Mouse (Mus musculus) intestine, embryonic 14.5 days (tissue): ENCODE measurements around the gene Zbtb20. TPM values are rescaled to one million over a fixed set of nuclear protein-coding genes. Genes with fewer than 3 reads are reported as not detected.
A peak's percentile ranks its signal among the peaks of the same experiment; 100 is the strongest.

Source experiments
- ATAC-seq: fragments of 200-750 bp; cut with Nextera tagmentation; replicated peaks from 2 replicates; pipeline ENCODE4 v1.8.0; 2017; ENCODE audit warnings: low read depth, moderate number of reproducible peaks, moderate TSS enrichment, moderate library complexity; ENCODE audit not compliant: low FRiP score, low TSS enrichment
- DNase-seq: peaks from one replicate; pipeline ENCODE4 v3.0.0-alpha.2; 2018; ENCODE audit warnings: low spot score
- H3K27ac ChIP-seq: fragments of 300-500 bp; sonication (generic); 2 replicates; pipeline ENCODE4 v1.5.1; 2014; ENCODE audit warnings: low read depth, mild to moderate bottlenecking, control low read depth
- H3K27me3 ChIP-seq: fragments of 300-500 bp; sonication (generic); replicated peaks from 2 replicates; pipeline ENCODE4 v1.6.1; 2014; ENCODE audit warnings: low read length, control low read depth; ENCODE audit not compliant: control insufficient read depth, insufficient read depth
- H3K36me3 ChIP-seq: fragments of 300-500 bp; sonication (generic); 2 replicates; pipeline ENCODE4 v1.6.1; 2014; ENCODE audit warnings: low read length, control low read depth; ENCODE audit not compliant: control insufficient read depth, insufficient read depth
- H3K4me1 ChIP-seq: fragments of 300-500 bp; sonication (generic); replicated peaks from 2 replicates; pipeline ENCODE4 v1.6.1; 2014; ENCODE audit warnings: low read length, control low read depth, mixed read lengths; ENCODE audit not compliant: control insufficient read depth, insufficient read depth
- H3K4me2 ChIP-seq: fragments of 300-500 bp; sonication (generic); 2 replicates; pipeline ENCODE4 v1.6.1; 2014; ENCODE audit warnings: low read length
- H3K4me3 ChIP-seq: fragments of 300-500 bp; sonication (generic); 2 replicates; pipeline ENCODE4 v1.5.1; 2014; ENCODE audit warnings: low read depth, low read length, control low read depth, mixed read lengths
- H3K9ac ChIP-seq: fragments of 300-500 bp; sonication (generic); 2 replicates; pipeline ENCODE4 v1.6.1; 2014; ENCODE audit warnings: mild to moderate bottlenecking, low read length
- H3K9me3 ChIP-seq: fragments of 300-500 bp; sonication (generic); 2 replicates; pipeline ENCODE4 v1.6.1; 2016; ENCODE audit warnings: low read length, control low read depth; ENCODE audit not compliant: control insufficient read depth
- WGBS: fragments of 180-500 bp; shearing (Covaris S2); extraction: QIAGEN DNeasy Blood & Tissue Kit; methylation state at CpG from one replicate; pipeline ENCODE4 v1.1.7; 2014; 5-methylcytosine and 5-hydroxymethylcytosine counted together
- polyA plus RNA-seq: library from polyadenylated mRNA; unstranded; fragments of >200 nt; fragmentation: Nextera tagmentation; extraction: Ambion mirVana; gene quantifications from 2 replicates; pipeline ENCODE4 v1.2.1, GENCODE M21; 2014

The Zbtb20 gene
- polyA plus RNA-seq, 1 experiment from 2014 or later: 27.3 TPM

- 63% methylated on average over 5 of the region's 5 CpGs for WGBS
- Histone ChIP-seq H3K27ac (no peak overlapping the region), H3K4me3 (no peak overlapping the region), H3K4me1 (peaks cover 11% of the 10 kb centered on the region; the same call in 1 of the 2 replicates), H3K27me3 (no peaks in the 10 kb centered on the region), H3K9ac (no peak overlapping the region), H3K4me2 (no peak overlapping the region), H3K36me3 (no peaks in the 10 kb centered on the region), H3K9me3 (no peaks in the 10 kb centered on the region)
- no peak for ATAC-seq
- DNase-seq: no peak
Observed at GRCm38 (mm10) chr16:43297953-43298596, 422.4 kb downstream of the Zbtb20 start.

GRCm38 (mm10) chr16:43300420-43300819 is 424.7 kb downstream of the Zbtb20 start:
- DNase-seq: no peak
- Histone ChIP-seq H3K36me3 (no peaks in the 10 kb centered on the region), H3K9ac (no peak overlapping the region), H3K4me1 (peaks cover 16% of the 10 kb centered on the region; the same call in 1 of the 2 replicates), H3K27ac (no peak overlapping the region), H3K4me3 (no peak overlapping the region), H3K27me3 (no peaks in the 10 kb centered on the region), H3K4me2 (no peak overlapping the region), H3K9me3 (no peaks in the 10 kb centered on the region)
- 73% methylated on average over 3 of the region's 3 CpGs for WGBS
- ATAC-seq: no peak

- H3K27ac ChIP-seq: no peak overlapping the region
- no peak overlapping the region for H3K4me3 ChIP-seq
- no peak for ATAC-seq
- no peaks in the 10 kb centered on the region for H3K9me3 ChIP-seq
- H3K9ac ChIP-seq: no peak overlapping the region
- H3K4me1 ChIP-seq: peaks cover 16% of the 10 kb centered on the region; the same call in 1 of the 2 replicates
- no peak overlapping the region for H3K4me2 ChIP-seq
- WGBS: 84% methylated on average over 2 of the region's 2 CpGs
- DNase-seq: no peak
- no peaks in the 10 kb centered on the region for H3K36me3 ChIP-seq
- H3K27me3 ChIP-seq: no peaks in the 10 kb centered on the region
Observed at GRCm38 (mm10) chr16:43302171-43302570, 426.5 kb downstream of the Zbtb20 start.

GRCm38 (mm10) chr16:43303245-43304197 is 427.8 kb downstream of the Zbtb20 start:
- Histone ChIP-seq H3K9me3 (no peaks in the 10 kb centered on the region), H3K27ac (no peak overlapping the region)
- WGBS: 44% methylated on average over 9 of the region's 9 CpGs

GRCm38 (mm10) chr16:43309968-43310431 is 434.3 kb downstream of the Zbtb20 start:
- Histone ChIP-seq H3K27me3 (no peaks in the 10 kb centered on the region), H3K36me3 (no peaks in the 10 kb centered on the region), H3K4me1 (no peaks in the 10 kb centered on the region), H3K9ac (no peak overlapping the region), H3K4me2 (no peak overlapping the region), H3K27ac (no peak overlapping the region), H3K4me3 (no peak overlapping the region), H3K9me3 (no peaks in the 10 kb centered on the region)
- 35% methylated on average over 4 of the region's 4 CpGs for WGBS
- DNase-seq (no peak), ATAC-seq (no peak)

More at GRCm38 (mm10) chr16:43303245-43304197, 427.8 kb downstream of the Zbtb20 start:
- no peaks in the 10 kb centered on the region for H3K36me3 ChIP-seq
- no peak overlapping the region for H3K4me3 ChIP-seq
- H3K27me3 ChIP-seq: no peaks in the 10 kb centered on the region
- peak; percentile 54 for DNase-seq
- peaks cover 9% of the 10 kb centered on the region; the same call in 1 of the 2 replicates for H3K4me1 ChIP-seq
- no peak overlapping the region for H3K9ac ChIP-seq
- no peak overlapping the region for H3K4me2 ChIP-seq
- ATAC-seq: no peak

GRCm38 (mm10) chr16:43324009-43324408 is 448.3 kb downstream of the Zbtb20 start:
- H3K9ac ChIP-seq: no peak overlapping the region
- no peaks in the 10 kb centered on the region for H3K36me3 ChIP-seq
- H3K4me3 ChIP-seq: no peak overlapping the region
- no peak for DNase-seq
- no peaks in the 10 kb centered on the region for H3K9me3 ChIP-seq
- ATAC-seq: no peak
- H3K27ac ChIP-seq: no peak overlapping the region
- 83% methylated on average over 3 of the region's 3 CpGs for WGBS
- no peaks in the 10 kb centered on the region for H3K27me3 ChIP-seq
- no peaks in the 10 kb centered on the region for H3K4me1 ChIP-seq
- H3K4me2 ChIP-seq: no peak overlapping the region

- DNase-seq: no peak
- 94% methylated on average over 1 of the region's 1 CpGs for WGBS
- no peaks in the 10 kb centered on the region for H3K36me3 ChIP-seq
- no peaks in the 10 kb centered on the region for H3K9me3 ChIP-seq
- H3K27ac ChIP-seq: no peak overlapping the region
- H3K4me3 ChIP-seq: no peak overlapping the region
- ATAC-seq: no peak
- H3K4me1 ChIP-seq: no peaks in the 10 kb centered on the region
- H3K4me2 ChIP-seq: no peak overlapping the region
- no peak overlapping the region for H3K9ac ChIP-seq
- H3K27me3 ChIP-seq: no peaks in the 10 kb centered on the region
Observed at GRCm38 (mm10) chr16:43328221-43328620, 452.5 kb downstream of the Zbtb20 start.

GRCm38 (mm10) chr16:43330206-43330605 is 454.5 kb downstream of the Zbtb20 start:
- Histone ChIP-seq H3K4me1 (peaks cover 4% of the 10 kb centered on the region), H3K27me3 (no peaks in the 10 kb centered on the region), H3K4me3 (no peak overlapping the region), H3K4me2 (no peak overlapping the region), H3K36me3 (no peaks in the 10 kb centered on the region), H3K9me3 (no peaks in the 10 kb centered on the region), H3K27ac (no peak overlapping the region), H3K9ac (no peak overlapping the region)
- DNase-seq: no peak
- no peak for ATAC-seq
- 94% methylated on average over 3 of the region's 3 CpGs for WGBS
